Mouse (Mus musculus): ENCODE data around the gene Cacnb1.

GRCm38 (mm10) chr11:98049672-98050519, 27.1 kb upstream of the Cacnb1 start:
- no peak for TF ChIP-seq POLR2A (IDR thresholded peaks at IDR 0.05; ENCODE audit: borderline replicate concordance, extremely low read depth, low read depth, low read length)
- no peak for TF ChIP-seq CTCF (IDR thresholded peaks at IDR 0.05; ENCODE audit: insufficient read depth, low read length)

Data from lung, adult 2 months (tissue).